Mouse (Mus musculus): ENCODE data around the gene Pmf1.

DNA sequence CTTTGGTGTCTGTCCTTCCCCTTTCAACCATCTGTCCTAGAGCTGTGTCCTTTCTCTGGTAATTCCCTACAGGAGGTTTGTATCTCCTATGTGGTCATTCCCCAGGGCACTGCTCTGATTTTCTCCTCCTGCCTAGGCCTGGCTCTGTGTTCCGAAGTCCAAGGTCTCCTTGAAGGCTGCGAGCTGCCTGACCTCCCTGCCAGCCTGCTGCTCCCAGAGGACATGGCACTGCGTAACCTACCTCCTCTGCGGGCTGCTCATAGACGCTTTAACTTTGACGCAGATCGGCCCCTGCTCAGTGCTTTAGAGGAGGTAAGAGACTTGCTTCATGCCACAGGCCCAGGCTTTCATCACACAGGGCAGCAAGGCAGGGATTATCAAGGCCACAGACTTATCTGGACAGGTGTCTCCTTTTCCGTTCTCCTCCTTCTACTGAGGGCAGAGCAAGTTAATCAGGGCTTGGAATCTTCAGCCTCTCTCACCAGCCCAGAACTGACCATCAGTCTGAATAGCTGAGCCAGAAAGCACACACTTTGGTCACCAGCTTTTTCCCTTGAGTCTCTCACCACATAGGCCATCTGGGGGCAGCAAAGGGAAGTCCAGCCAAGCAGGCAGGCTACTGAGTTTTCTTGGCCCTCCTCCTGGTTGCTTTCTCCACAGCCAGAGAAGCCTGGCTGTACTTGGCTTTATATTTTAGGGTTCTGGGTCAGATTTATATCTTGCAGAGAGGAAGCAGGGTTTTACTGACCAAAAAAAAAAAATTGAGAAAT lies 55.5 kb downstream of the Pmf1 start:
- TF ChIP-seq CTCF (IDR thresholded peaks at IDR 0.05; ENCODE audit: borderline replicate concordance, control insufficient read depth, extremely low read depth, insufficient read depth, low read length, poor library complexity) (no peak), POLR2A (IDR thresholded peaks at IDR 0.05; ENCODE audit: control insufficient read depth, extremely low read depth, insufficient read depth, low read length, poor library complexity) (no peak)
